Mouse (Mus musculus) lung, embryonic 15.5 days (tissue): ENCODE measurements at regions not wholly inside any gene's neighbourhood (a gene's known extent, or its start where the extent isn't known, plus 50 kb on each side); places are given as distances from the start of the nearest gene placed in this dataset.
A peak's percentile ranks its signal among the peaks of the same experiment; 100 is the strongest.

Experiments
- ATAC-seq: fragments of 200-750 bp; cut with Nextera tagmentation; 2 replicates; pipeline ENCODE4 v1.8.0; 2017; ENCODE audit warnings: moderate number of reproducible peaks, borderline replicate concordance; ENCODE audit not compliant: low FRiP score, low TSS enrichment; ENCODE audit errors: extremely low read depth
- H3K27ac ChIP-seq: fragments of 300-500 bp; sonication (generic); 2 replicates; pipeline ENCODE4 v1.5.1; 2015; ENCODE audit warnings: moderate library complexity, mild to moderate bottlenecking, inconsistent platforms
- H3K27me3 ChIP-seq: fragments of 300-500 bp; sonication (generic); 2 replicates; pipeline ENCODE4 v1.6.1; 2015; ENCODE audit warnings: inconsistent platforms
- H3K36me3 ChIP-seq: fragments of 300-500 bp; sonication (generic); 2 replicates; pipeline ENCODE4 v1.6.1; 2015; ENCODE audit warnings: inconsistent platforms
- H3K4me1 ChIP-seq: fragments of 300-500 bp; sonication (generic); 2 replicates; pipeline ENCODE4 v1.6.1; 2015; ENCODE audit warnings: inconsistent platforms
- H3K4me2 ChIP-seq: fragments of 300-500 bp; sonication (generic); 2 replicates; pipeline ENCODE4 v1.6.1; 2015; ENCODE audit warnings: inconsistent platforms, mild to moderate bottlenecking, moderate library complexity
- H3K4me3 ChIP-seq: fragments of 300-500 bp; sonication (generic); 2 replicates; pipeline ENCODE4 v1.5.1; 2015; ENCODE audit warnings: mild to moderate bottlenecking, inconsistent platforms
- H3K9ac ChIP-seq: fragments of 300-500 bp; sonication (generic); 2 replicates; pipeline ENCODE4 v1.6.1; 2015; ENCODE audit warnings: inconsistent platforms
- H3K9me3 ChIP-seq: fragments of 300-500 bp; sonication (generic); 2 replicates; pipeline ENCODE4 v1.6.1; 2016; ENCODE audit warnings: inconsistent platforms
- WGBS: fragments of 180-500 bp; shearing (Covaris S2); methylation state at CpG from one replicate; pipeline ENCODE4 v1.1.7; 2015; 5-methylcytosine and 5-hydroxymethylcytosine counted together

DNA sequence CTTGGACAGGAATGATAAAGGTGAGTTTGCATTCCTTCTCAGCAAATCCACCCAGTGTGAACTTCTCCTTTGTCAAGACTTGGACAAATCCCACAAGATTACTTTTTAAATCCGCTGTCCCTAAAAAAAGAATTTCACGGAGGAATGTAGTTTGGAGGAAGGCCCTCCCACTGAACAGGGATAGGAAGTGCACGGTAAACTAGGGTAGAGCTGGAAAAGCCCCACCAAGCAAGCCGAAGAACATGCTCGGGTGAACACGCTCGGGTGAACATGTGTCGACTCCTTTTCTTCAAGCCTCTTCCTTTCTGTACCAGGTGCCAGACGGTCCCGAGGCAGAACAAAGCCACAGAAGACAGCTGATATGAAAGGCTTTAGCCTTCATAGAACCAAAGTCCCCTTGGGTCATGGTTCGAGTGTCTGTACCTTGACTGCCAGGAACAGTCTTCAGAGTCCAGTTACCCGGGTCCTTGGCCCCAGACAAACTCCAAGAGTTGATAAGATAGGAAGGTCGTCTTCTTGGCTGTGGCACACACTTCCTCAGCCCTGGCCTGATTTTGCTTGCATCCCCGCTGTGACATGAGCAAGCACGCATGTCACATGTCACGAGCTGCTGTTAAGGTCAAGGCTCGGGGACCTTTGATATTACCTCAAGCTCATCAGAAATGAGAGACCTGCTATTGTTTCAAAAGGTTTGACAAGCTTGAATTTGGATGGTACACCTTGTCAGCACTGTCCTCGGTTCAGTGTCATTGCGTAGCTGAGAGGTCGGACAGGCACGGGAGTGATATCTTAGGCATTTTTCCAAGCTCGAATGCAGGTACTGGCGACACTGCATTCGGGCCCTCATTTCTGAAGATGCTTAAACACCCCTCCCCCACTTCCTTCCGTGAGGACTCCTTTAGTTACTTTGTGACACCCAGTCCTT is 51.5 kb upstream of the Ryk start:
- Histone ChIP-seq H3K4me1 (peaks cover 44% of the 10 kb centered on the region), H3K9ac (no peak overlapping the region), H3K9me3 (no peaks in the 10 kb centered on the region), H3K27ac (no peak overlapping the region), H3K27me3 (no peaks in the 10 kb centered on the region), H3K36me3 (no peaks in the 10 kb centered on the region), H3K4me3 (no peak overlapping the region), H3K4me2 (no peak overlapping the region)
- 49% methylated on average over 25 of the region's 25 CpGs for WGBS
- no peak for ATAC-seq

DNA sequence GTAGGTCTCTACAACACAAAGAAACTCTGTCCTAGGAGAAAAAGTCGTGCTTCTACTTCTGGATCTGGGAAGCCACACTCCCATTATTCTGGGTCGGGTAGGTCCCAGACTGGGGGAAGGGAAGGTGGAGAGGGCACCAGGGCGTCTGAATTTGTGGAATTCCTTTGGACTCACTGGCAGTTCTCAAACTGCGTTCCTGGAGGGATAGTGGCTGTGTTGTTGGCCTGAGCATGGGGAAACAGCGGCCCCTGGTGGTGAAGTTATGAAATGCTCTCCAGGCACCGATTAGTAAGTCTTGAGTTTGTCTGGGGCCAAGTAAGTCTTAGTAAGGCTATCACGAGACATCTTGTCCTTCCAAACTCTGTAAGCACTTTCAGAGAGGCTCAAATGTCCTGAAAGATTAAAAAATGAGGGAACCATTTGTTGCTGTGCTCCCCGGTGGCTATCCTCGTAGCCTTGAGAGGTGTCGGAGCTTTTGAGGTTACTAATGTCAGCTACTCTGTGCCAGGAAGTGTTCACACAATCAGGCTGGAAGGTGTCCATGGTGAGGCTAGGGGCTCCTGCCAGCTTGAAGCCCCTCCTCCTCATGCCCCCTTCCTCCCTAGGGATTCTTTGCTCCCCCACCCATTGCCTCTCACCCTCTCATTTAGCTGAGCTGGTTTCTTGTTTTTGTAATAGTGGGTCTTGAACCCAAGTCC is 50.2 kb upstream of the Ryk start:
- no peaks in the 10 kb centered on the region for H3K27me3 ChIP-seq
- 6% methylated on average over 10 of the region's 10 CpGs for WGBS
- H3K9me3 ChIP-seq = no peaks in the 10 kb centered on the region
- no peak overlapping the region for H3K4me2 ChIP-seq
- H3K4me3 ChIP-seq = no peak overlapping the region
- ATAC-seq = peak; percentile 72; the same call in 1 of the 2 replicates
- H3K36me3 ChIP-seq = no peaks in the 10 kb centered on the region
- H3K27ac ChIP-seq = no peak overlapping the region
- H3K9ac ChIP-seq = no peak overlapping the region
- H3K4me1 ChIP-seq = peaks cover 32% of the 10 kb centered on the region
